In the genomic region with DNA sequence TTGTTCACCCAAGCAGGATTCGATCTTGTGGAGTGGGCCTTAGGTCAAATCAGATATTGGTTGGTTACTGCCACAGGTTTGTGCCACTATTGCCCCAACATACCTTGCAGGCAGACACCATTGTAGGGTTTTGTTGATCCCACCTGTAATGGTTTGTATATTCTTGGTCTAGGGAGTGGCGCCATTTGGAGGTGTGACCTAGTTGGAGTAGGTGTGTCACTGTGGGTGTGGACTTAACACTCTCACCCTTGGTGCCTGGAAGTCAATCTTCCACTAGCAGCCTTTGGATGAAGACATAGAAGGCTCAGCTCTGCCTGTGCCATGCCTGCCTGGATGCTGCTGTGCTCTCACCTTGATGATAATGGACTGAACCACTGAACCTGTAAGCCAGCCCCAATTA, we compare ENCODE assay signal across 8 mouse cellular contexts. TPM values are rescaled to one million over a fixed set of nuclear protein-coding genes. Genes with fewer than 3 reads are reported as not detected.
"Had no signal": no experiment of that assay in that cellular context is flagged by ENCODE, and none has a peak within 500 bp of the region (broad histone marks: within the 10 kb centered on the region; RNA-seq: fewer than 3 reads in every experiment).

No protein-coding gene starts in this region.

RNA-seq across cellular contexts. Expression of gene Scgb2a2, which starts 53.3 kb away (rescaled TPM):
- polyA plus RNA-seq: kidney, embryonic 14.5 days; large intestine, adult 2 months; limb, embryonic 14.5 days; lung, embryonic 16.5 days; midbrain, embryonic 12.5 days; midbrain, embryonic 16.5 days; thymus, adult 2 months; urinary bladder, adult 2 months had no signal
